Mouse (Mus musculus): Measurements from ENCODE around the gene Fam169b. TPM values are rescaled to one million over a fixed set of nuclear protein-coding genes. Genes with fewer than 3 reads are reported as not detected.

Gene Fam169b
- polyA plus RNA-seq, 1 experiment from 2014 or later = 0.53 TPM

DNA sequence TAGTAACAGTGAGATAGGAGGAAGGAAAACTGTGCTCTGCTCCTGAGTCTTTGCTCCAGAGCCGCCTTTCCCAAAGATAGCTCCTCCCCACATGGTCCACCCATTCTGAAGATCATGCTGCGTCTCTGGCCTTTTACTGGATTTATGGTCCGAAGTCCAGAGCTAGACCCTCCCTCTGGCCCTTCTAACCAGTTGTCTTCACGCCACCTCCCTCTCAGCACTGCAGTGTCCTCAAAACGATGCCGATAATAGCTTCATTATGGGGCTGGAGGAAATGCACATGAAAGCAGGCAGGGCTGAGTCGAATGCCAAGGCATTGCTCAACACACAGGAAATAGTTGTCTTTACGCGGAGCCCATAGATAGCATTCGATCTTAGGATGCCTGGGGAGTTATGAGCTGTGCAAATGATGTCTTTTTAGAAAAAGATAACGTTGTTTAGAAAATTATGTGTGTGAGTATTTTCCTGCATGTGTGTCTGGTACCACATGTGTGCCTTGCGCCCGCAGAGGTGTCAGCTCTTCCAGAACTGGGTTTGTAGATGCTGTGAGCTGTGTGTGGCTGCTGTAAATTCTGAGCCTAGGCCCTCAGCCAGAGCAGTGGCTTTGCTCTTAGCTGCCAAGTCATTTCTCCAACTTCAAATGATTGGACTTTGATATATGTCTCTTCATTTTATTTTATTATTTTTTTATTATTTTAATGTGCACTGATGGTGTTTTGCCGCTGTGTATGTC, 46.6 kb downstream of the Fam169b start:
- H3K4me1 ChIP-seq (replicated peaks) = no peaks in the 10 kb centered on the region; the same call in 1 of the 2 replicates
- no peak for ATAC-seq (ENCODE audit: insufficient read depth)
- H3K27me3 ChIP-seq = no peaks in the 10 kb centered on the region
- WGBS (ENCODE audit: insufficient replicate concordance) = 36% methylated on average over 14 of the region's 14 CpGs
- H3K4me3 ChIP-seq (replicated peaks) = no peak overlapping the region
- H3K27ac ChIP-seq (replicated peaks) = no peak overlapping the region
- H3K9me3 ChIP-seq (replicated peaks) = no peaks in the 10 kb centered on the region
- H3K9ac ChIP-seq = no peak overlapping the region
- H3K4me2 ChIP-seq = no peak overlapping the region
- no peaks in the 10 kb centered on the region for H3K36me3 ChIP-seq (replicated peaks)

DNA sequence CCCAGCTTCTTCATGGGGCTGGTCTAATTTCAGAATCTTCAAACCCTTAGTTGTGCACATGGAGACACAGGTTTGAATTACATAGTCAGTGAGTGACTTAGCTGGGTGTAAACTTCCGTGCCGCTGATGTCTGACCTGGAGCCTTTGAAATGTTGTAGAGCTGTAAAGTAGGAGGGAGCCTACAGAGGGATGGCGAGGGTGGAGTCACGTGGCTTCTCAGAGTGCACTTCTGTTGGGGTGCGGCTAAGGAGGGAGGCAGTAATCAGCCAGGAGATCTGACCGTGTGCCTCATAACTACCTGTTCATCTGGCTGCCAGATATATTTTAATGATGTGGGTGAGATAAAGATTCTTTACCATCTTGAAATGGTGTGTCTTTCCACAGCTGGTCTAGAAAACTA, 49.4 kb downstream of the Fam169b start:
- no peaks in the 10 kb centered on the region for H3K27me3 ChIP-seq
- WGBS (ENCODE audit: insufficient replicate concordance) = 57% methylated on average over 6 of the region's 6 CpGs
- ATAC-seq (ENCODE audit: insufficient read depth) = no peak

DNA sequence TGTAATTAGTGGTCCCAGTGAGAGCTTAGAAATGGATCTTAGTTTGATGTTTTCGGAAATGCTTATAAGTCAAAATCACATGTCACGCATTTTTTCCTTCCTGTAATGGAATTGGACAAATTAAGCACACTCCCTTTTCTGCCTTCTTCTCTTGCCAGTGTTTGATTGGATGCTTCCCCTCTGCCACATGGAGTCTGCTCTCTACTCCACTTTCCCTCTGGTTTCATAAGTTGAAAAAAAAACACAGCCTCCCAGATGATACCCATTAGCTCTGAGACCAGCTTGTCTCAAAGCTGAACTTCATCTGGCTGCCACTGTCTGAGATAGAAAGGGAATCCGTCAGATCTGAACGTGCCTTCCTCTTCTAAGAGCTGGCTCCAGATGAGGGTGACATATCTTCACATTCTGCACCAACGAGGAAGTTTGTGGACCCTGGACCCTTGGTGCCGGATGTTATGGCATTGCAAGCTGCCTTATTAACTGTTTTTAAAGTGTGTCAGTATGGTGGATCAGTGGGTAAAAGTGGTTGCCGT, 52.6 kb downstream of the Fam169b start:
- Histone ChIP-seq H3K27ac (replicated peaks) (no peak overlapping the region), H3K36me3 (replicated peaks) (no peaks in the 10 kb centered on the region), H3K4me2 (no peak overlapping the region), H3K9ac (no peak overlapping the region), H3K4me1 (replicated peaks) (no peaks in the 10 kb centered on the region), H3K27me3 (no peaks in the 10 kb centered on the region), H3K4me3 (replicated peaks) (no peak overlapping the region), H3K9me3 (replicated peaks) (no peaks in the 10 kb centered on the region)
- 60% methylated on average over 7 of the region's 7 CpGs for WGBS (ENCODE audit: insufficient replicate concordance)
- ATAC-seq (ENCODE audit: insufficient read depth) = no peak

More for the DNA sequence above, 49.4 kb downstream of the Fam169b start:
- no peak overlapping the region for H3K4me2 ChIP-seq
- H3K36me3 ChIP-seq (replicated peaks) = no peaks in the 10 kb centered on the region
- no peak overlapping the region for H3K4me3 ChIP-seq (replicated peaks)
- H3K4me1 ChIP-seq (replicated peaks) = no peaks in the 10 kb centered on the region; the same call in 1 of the 2 replicates
- H3K27ac ChIP-seq (replicated peaks) = no peak overlapping the region
- H3K9me3 ChIP-seq (replicated peaks) = no peaks in the 10 kb centered on the region
- no peak overlapping the region for H3K9ac ChIP-seq

DNA sequence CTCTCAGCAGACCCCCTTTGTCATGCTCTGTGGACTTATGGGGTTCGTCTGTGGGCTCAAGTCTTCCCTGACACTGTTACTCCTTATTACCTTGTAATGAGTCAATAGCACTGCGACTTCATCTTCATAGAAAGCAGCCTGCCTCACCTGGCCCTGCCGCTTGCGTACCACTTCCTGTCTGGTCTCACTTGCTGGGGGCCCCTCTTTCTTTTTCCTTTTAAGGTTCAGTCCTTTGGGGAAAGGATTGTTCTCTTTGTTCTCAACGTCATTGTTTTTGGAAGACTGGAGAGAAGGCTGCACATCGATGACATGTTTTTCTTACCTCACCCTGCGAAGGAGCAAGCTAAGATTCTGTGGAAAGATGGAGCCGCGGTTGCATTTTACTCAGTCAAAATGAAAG, 55.4 kb downstream of the Fam169b start:
- no peak for ATAC-seq (ENCODE audit: insufficient read depth)

DNA sequence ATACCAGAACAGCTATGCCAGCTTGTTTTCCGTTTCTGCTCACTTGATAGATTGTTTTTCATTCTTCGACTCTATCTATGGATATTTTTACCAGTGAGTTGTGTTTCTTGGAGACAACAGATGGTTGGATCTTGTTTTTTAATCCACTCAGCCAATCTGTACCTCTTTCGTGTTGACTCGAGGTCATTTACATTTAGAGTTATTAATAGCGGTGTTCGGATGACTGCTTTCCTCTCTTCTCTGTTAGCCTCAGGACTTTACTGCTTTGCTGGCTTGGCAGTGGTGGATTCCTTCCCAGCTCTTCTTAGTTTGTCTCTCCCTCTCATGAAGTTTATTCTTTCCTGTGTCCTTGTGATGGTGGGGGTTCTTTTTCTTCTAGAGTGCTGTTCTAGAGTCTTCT, 59.2 kb downstream of the Fam169b start:
- Histone ChIP-seq H3K36me3 (replicated peaks) (no peaks in the 10 kb centered on the region), H3K4me1 (replicated peaks) (no peaks in the 10 kb centered on the region), H3K4me2 (no peak overlapping the region), H3K9ac (no peak overlapping the region), H3K4me3 (replicated peaks) (no peak overlapping the region), H3K27me3 (no peaks in the 10 kb centered on the region), H3K27ac (replicated peaks) (no peak overlapping the region), H3K9me3 (replicated peaks) (no peaks in the 10 kb centered on the region)
- no peak for ATAC-seq (ENCODE audit: insufficient read depth)
- 65% methylated on average over 6 of the region's 6 CpGs for WGBS (ENCODE audit: insufficient replicate concordance)

More for the DNA sequence above, 55.4 kb downstream of the Fam169b start:
- Histone ChIP-seq H3K27ac (replicated peaks) (no peak overlapping the region), H3K9ac (no peak overlapping the region), H3K36me3 (replicated peaks) (no peaks in the 10 kb centered on the region), H3K4me3 (replicated peaks) (no peak overlapping the region), H3K9me3 (replicated peaks) (no peaks in the 10 kb centered on the region), H3K4me1 (replicated peaks) (no peaks in the 10 kb centered on the region), H3K4me2 (no peak overlapping the region), H3K27me3 (no peaks in the 10 kb centered on the region)
- WGBS (ENCODE audit: insufficient replicate concordance) = 69% methylated on average over 9 of the region's 9 CpGs

DNA sequence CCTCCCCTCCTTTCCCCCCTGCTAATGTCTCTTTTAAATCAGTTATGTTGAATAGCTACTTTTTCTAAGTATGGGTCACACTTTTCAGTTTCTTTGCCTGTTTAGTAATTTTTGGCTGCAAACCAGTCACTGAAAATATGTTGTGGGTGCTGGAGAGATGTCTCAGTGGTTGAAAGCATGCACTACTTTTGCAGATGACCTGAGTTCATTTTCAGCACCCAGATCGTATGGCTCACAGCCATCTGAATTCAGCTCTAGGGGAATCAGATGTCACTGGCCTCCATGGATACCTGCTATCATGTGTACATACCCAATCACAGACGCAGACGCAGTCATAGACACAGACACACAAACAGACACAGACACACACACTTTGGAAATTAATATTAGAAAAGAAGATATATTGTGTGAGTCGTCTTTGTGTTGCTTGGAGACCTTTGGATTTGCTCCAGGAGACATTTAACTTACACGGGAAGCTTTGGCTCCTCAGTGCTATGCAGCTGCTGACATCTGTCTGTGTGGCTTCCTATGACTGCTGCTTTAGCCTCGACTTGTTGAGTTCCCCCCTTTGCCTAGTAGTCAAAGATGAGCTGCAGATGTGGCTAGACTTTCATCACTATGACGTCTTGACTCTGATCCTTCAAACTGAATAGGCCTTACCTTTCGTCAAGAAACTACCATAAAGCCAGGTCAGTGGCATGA, 63.6 kb downstream of the Fam169b start:
- no peaks in the 10 kb centered on the region for H3K27me3 ChIP-seq
- no peaks in the 10 kb centered on the region for H3K9me3 ChIP-seq (replicated peaks)
- no peak overlapping the region for H3K4me2 ChIP-seq
- H3K4me3 ChIP-seq (replicated peaks) = no peak overlapping the region
- H3K9ac ChIP-seq = no peak overlapping the region
- 56% methylated on average over 8 of the region's 8 CpGs for WGBS (ENCODE audit: insufficient replicate concordance)
- H3K4me1 ChIP-seq (replicated peaks) = no peaks in the 10 kb centered on the region
- H3K36me3 ChIP-seq (replicated peaks) = no peaks in the 10 kb centered on the region
- H3K27ac ChIP-seq (replicated peaks) = no peak overlapping the region
- ATAC-seq (ENCODE audit: insufficient read depth) = no peak

DNA sequence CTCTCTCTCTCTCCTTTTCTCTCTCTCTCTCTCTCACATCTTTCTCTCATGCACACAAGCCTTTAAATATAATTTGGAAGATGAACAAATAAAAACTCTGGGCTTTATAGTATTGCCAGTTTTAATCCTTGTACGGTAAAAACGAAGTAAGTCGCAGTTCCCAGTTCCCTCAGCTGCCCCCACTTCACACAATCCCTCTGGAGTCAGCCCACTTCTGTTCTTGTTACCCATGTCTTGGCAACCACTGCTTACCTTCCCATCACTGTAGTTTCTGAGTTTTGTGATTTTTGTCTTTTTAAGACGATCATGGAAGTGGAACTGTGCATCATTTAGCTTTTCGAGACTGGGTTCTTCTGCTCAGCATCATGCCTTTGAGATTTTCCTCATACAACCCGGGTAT, 65.0 kb downstream of the Fam169b start:
- 57% methylated on average over 6 of the region's 6 CpGs for WGBS (ENCODE audit: insufficient replicate concordance)
- no peaks in the 10 kb centered on the region for H3K4me1 ChIP-seq (replicated peaks)
- no peaks in the 10 kb centered on the region for H3K9me3 ChIP-seq (replicated peaks)
- H3K9ac ChIP-seq = no peak overlapping the region
- no peaks in the 10 kb centered on the region for H3K36me3 ChIP-seq (replicated peaks)
- H3K27me3 ChIP-seq = no peaks in the 10 kb centered on the region
- H3K27ac ChIP-seq (replicated peaks) = no peak overlapping the region
- no peak for ATAC-seq (ENCODE audit: insufficient read depth)
- no peak overlapping the region for H3K4me2 ChIP-seq
- H3K4me3 ChIP-seq (replicated peaks) = no peak overlapping the region

DNA sequence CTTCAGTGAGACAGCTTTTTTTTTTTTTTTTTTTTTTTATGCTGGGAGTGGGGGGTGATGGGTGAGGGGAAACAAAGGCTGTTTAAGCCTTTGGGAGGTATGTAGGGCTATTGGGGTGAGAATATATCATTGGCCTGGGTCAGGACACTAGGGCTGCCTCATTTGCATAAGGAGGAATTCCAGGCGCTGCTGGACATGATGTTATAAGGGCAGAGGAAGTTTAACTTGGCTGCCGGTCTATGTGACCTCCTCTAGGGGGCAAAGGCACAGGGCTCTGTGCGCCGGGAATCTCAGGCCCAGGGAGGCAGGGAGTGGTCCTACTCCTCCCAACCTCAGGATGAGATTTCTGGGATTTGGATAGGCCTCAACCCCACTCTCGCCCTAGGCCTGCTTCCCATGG, 70.9 kb downstream of the Fam169b start:
- Histone ChIP-seq H3K9me3 (replicated peaks) (no peaks in the 10 kb centered on the region), H3K4me1 (replicated peaks) (no peaks in the 10 kb centered on the region), H3K27ac (replicated peaks) (no peak overlapping the region), H3K27me3 (no peaks in the 10 kb centered on the region), H3K4me2 (no peak overlapping the region), H3K36me3 (replicated peaks) (no peaks in the 10 kb centered on the region), H3K9ac (no peak overlapping the region), H3K4me3 (replicated peaks) (no peak overlapping the region)
- no peak for ATAC-seq (ENCODE audit: insufficient read depth)
- WGBS (ENCODE audit: insufficient replicate concordance) = 57% methylated on average over 5 of the region's 5 CpGs

DNA sequence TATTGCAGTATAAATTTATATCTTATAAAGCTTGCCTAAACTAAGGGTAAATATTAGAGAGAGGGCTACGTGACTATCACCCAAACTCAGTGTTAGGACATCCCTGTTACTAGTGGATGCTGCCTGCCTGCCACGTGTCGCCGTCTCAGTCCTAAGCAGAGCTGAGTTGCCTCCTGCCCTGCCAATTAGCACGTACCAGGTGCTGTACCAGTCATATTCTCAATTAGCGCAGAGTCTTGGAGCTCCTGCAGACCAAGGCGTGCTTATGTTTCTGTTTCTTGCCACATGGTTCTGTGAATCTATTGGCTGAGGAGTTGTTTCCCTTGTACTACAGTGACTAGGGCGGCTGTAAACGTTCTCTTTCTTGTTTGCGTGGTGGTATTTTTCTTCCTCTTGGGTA, 72.3 kb downstream of the Fam169b start:
- H3K36me3 ChIP-seq (replicated peaks) = no peaks in the 10 kb centered on the region
- no peak overlapping the region for H3K4me3 ChIP-seq (replicated peaks)
- no peak overlapping the region for H3K9ac ChIP-seq
- H3K4me2 ChIP-seq = no peak overlapping the region
- H3K9me3 ChIP-seq (replicated peaks) = no peaks in the 10 kb centered on the region
- H3K27me3 ChIP-seq = no peaks in the 10 kb centered on the region
- 73% methylated on average over 10 of the region's 10 CpGs for WGBS (ENCODE audit: insufficient replicate concordance)
- H3K4me1 ChIP-seq (replicated peaks) = no peaks in the 10 kb centered on the region
- no peak overlapping the region for H3K27ac ChIP-seq (replicated peaks)
- ATAC-seq (ENCODE audit: insufficient read depth) = no peak

DNA sequence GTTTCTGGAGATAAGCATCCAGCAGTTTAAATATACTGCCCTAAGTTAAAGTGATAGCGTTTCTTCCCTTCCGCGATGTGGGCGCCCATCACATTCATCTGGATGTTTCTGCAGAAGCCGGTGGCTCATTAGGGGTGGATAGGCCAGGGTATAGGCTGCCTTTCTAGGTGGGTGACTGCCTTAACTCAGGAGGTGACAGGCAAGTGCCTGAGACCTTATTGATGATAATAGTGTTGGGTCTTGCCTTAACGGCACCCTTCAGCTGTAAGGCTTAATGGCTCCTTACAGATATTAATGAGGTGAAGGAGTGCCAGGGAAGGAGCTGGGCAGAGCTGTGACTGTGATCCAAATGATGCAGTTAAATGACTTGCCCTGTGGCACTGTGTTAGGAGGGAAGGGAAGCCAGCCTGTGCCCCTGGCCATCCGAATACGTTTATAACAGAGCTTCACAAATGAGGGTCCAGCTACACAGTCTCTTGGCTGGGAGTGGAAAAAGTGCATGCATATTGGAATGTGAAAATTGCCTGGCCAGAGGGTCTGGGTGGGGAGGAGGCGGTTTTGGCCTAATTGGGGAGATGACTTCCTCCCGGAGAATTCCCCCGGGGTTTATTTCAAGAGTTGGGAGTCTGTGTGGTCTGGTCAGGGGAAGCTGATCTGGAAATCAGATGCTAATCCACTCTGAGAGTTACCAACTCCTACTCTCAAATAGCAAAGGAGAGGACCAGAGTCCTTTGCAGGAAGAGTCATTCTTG, 81.9 kb downstream of the Fam169b start:
- no peak overlapping the region for H3K4me2 ChIP-seq
- 65% methylated on average over 11 of the region's 11 CpGs for WGBS (ENCODE audit: insufficient replicate concordance)
- no peaks in the 10 kb centered on the region for H3K4me1 ChIP-seq (replicated peaks)
- H3K27me3 ChIP-seq = peaks cover 4% of the 10 kb centered on the region; the same call in 1 of the 2 replicates
- no peak overlapping the region for H3K4me3 ChIP-seq (replicated peaks)
- H3K9me3 ChIP-seq (replicated peaks) = no peaks in the 10 kb centered on the region
- H3K27ac ChIP-seq (replicated peaks) = no peak overlapping the region
- no peaks in the 10 kb centered on the region for H3K36me3 ChIP-seq (replicated peaks)
- ATAC-seq (ENCODE audit: insufficient read depth) = no peak
- no peak overlapping the region for H3K9ac ChIP-seq

DNA sequence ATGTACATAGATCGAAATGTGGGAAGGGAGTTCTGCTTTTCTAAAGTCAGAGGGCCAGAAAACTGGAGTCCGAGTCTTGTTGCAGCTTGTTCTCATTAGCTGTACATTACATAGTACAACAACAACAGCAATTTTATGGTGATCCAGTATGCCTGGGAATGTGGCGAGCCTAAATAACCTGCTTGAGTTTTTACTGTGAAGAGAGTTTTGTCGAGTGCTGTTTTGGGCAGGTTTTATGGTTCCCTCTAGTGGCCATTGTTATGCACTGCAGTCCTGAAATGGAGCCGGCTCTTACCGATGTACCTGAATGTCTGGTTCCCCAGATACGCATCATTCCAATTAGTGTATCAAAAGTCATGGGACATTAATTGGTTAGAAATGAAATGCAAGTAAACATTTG, 83.8 kb downstream of the Fam169b start:
- Histone ChIP-seq H3K27me3 (peaks cover 4% of the 10 kb centered on the region; the same call in 1 of the 2 replicates), H3K4me1 (replicated peaks) (no peaks in the 10 kb centered on the region), H3K9me3 (replicated peaks) (no peaks in the 10 kb centered on the region), H3K4me3 (replicated peaks) (no peak overlapping the region), H3K36me3 (replicated peaks) (no peaks in the 10 kb centered on the region), H3K4me2 (no peak overlapping the region), H3K27ac (replicated peaks) (no peak overlapping the region), H3K9ac (no peak overlapping the region)
- ATAC-seq (ENCODE audit: insufficient read depth) = no peak
- WGBS (ENCODE audit: insufficient replicate concordance) = 17% methylated on average over 7 of the region's 7 CpGs
